Mouse (Mus musculus) liver, postnatal 0 days (tissue): ENCODE measurements around the gene Gsto1. TPM values are rescaled to one million over a fixed set of nuclear protein-coding genes. Genes with fewer than 3 reads are reported as not detected.
A peak's percentile ranks its signal among the peaks of the same experiment; 100 is the strongest.

Experiments
- ATAC-seq: fragments of 200-750 bp; cut with Nextera tagmentation; 2 replicates; pipeline ENCODE4 v1.8.0; 2017; ENCODE audit warnings: mild to moderate bottlenecking, moderate library complexity
- DNase-seq: peaks from one replicate; pipeline ENCODE4 v3.0.0-alpha.2; 2016
- H3K27ac ChIP-seq: fragments of 300-500 bp; sonication (generic); 2 replicates; pipeline ENCODE4 v1.5.1; 2014; ENCODE audit warnings: antibody characterized with exemption, moderate library complexity, mild to moderate bottlenecking, low read depth
- H3K27me3 ChIP-seq: fragments of 300-500 bp; sonication (generic); 2 replicates; pipeline ENCODE4 v1.6.1; 2014; ENCODE audit warnings: low read length, control low read depth, mixed read lengths; ENCODE audit not compliant: insufficient read depth
- H3K36me3 ChIP-seq: fragments of 300-500 bp; sonication (generic); replicated peaks from 2 replicates; pipeline ENCODE4 v1.6.1; 2014; ENCODE audit warnings: mild to moderate bottlenecking, control low read depth, low read length, moderate library complexity, mixed read lengths; ENCODE audit not compliant: insufficient read depth
- H3K4me1 ChIP-seq: fragments of 300-500 bp; sonication (generic); 2 replicates; pipeline ENCODE4 v1.6.1; 2014; ENCODE audit warnings: antibody characterized with exemption, mild to moderate bottlenecking, control low read depth; ENCODE audit not compliant: insufficient read depth
- H3K4me2 ChIP-seq: fragments of 300-500 bp; sonication (generic); 2 replicates; pipeline ENCODE4 v1.6.1; 2014; ENCODE audit warnings: low read depth, mild to moderate bottlenecking, low read length, moderate library complexity, mixed read lengths
- H3K4me3 ChIP-seq: fragments of 300-500 bp; sonication (generic); 2 replicates; pipeline ENCODE4 v1.5.1; 2014; ENCODE audit warnings: low read depth, low read length
- H3K9ac ChIP-seq: fragments of 300-500 bp; sonication (generic); replicated peaks from 2 replicates; pipeline ENCODE4 v1.6.1; 2014; ENCODE audit warnings: mild to moderate bottlenecking, moderate library complexity
- H3K9me3 ChIP-seq: fragments of 300-500 bp; sonication (generic); 2 replicates; pipeline ENCODE4 v1.6.1; 2016; ENCODE audit warnings: mild to moderate bottlenecking, control low read depth, low read length, mixed read lengths
- CTCF ChIP-seq: sonication (generic); IDR thresholded peaks from 2 replicates; pipeline ENCODE4 v1.5.1; 2016; ENCODE audit warnings: antibody characterized with exemption, low read depth
- EP300 ChIP-seq: IDR thresholded peaks from 2 replicates; pipeline ENCODE4 v1.6.1; 2016; ENCODE audit warnings: antibody characterized with exemption, low read depth, mild to moderate bottlenecking
- WGBS: fragments of 180-500 bp; shearing (Covaris S2); extraction: QIAGEN DNeasy Blood & Tissue Kit; methylation state at CpG from one replicate; pipeline ENCODE4 v1.1.7; 2014; ENCODE audit not compliant: insufficient replicate concordance; 5-methylcytosine and 5-hydroxymethylcytosine counted together
- polyA plus RNA-seq: library from polyadenylated mRNA; unstranded; fragments of >200 nt; fragmentation: Nextera tagmentation; extraction: Ambion mirVana; gene quantifications from 2 replicates; pipeline ENCODE4 v1.2.1, GENCODE M21; 2015

The Gsto1 gene
- polyA plus RNA-seq, 1 experiment from 2014 or later = 151 TPM

- no peak for DNase-seq
- peaks cover 16% of the 10 kb centered on the region for H3K4me1 ChIP-seq
- H3K36me3 ChIP-seq = peaks cover 8% of the 10 kb centered on the region; the same call in 1 of the 2 replicates
- no peak overlapping the region for H3K9ac ChIP-seq
- TF ChIP-seq CTCF (no peak), EP300 (no peak)
- H3K27ac ChIP-seq = peak overlapping the region; percentile 62
- 14% methylated on average over 10 of the region's 10 CpGs for WGBS
- H3K4me3 ChIP-seq = peak overlapping the region; percentile 7; the same call in 1 of the 2 replicates
- no peak for ATAC-seq
- no peaks in the 10 kb centered on the region for H3K9me3 ChIP-seq
- H3K4me2 ChIP-seq = peak overlapping the region; percentile 53
- no peaks in the 10 kb centered on the region for H3K27me3 ChIP-seq
Measured at GRCm38 (mm10) chr19:47909387-47910116, 54.8 kb downstream of the Gsto1 start.

GRCm38 (mm10) chr19:47910117-47910618 is 55.4 kb downstream of the Gsto1 start:
- DNase-seq (no peak), ATAC-seq (no peak)
- H3K27me3 ChIP-seq = no peaks in the 10 kb centered on the region
- H3K27ac ChIP-seq = peak overlapping the region; percentile 66
- 19% methylated on average over 4 of the region's 4 CpGs for WGBS
- H3K36me3 ChIP-seq = peaks cover 8% of the 10 kb centered on the region; the same call in 1 of the 2 replicates
- H3K9me3 ChIP-seq = no peaks in the 10 kb centered on the region
- TF ChIP-seq CTCF (no peak), EP300 (no peak)
- H3K9ac ChIP-seq = no peak overlapping the region
- H3K4me1 ChIP-seq = peaks cover 14% of the 10 kb centered on the region
- H3K4me3 ChIP-seq = 0 out of 2 replicates have a peak overlapping the region, but pooled peaks have one; percentile 7
- peak overlapping the region; percentile 53 for H3K4me2 ChIP-seq

- Histone ChIP-seq H3K9ac (no peak overlapping the region), H3K9me3 (no peaks in the 10 kb centered on the region), H3K27me3 (no peaks in the 10 kb centered on the region), H3K27ac (peak overlapping the region; percentile 66; the same call in 1 of the 2 replicates), H3K4me1 (peaks cover 12% of the 10 kb centered on the region), H3K4me2 (peak overlapping the region; percentile 53; the same call in 1 of the 2 replicates), H3K36me3 (peaks cover 8% of the 10 kb centered on the region; the same call in 1 of the 2 replicates), H3K4me3 (no peak overlapping the region)
- ATAC-seq (no peak), DNase-seq (no peak)
- WGBS = 66% methylated on average over 4 of the region's 4 CpGs
- no peak for TF ChIP-seq EP300
- TF ChIP-seq CTCF = no peak
Measured at GRCm38 (mm10) chr19:47910751-47911150, 56.0 kb downstream of the Gsto1 start.

- WGBS = 80% methylated on average over 7 of the region's 7 CpGs
- H3K4me1 ChIP-seq = peaks cover 21% of the 10 kb centered on the region
- H3K27me3 ChIP-seq = no peaks in the 10 kb centered on the region
- no peak overlapping the region for H3K27ac ChIP-seq
- H3K4me3 ChIP-seq = no peak overlapping the region
- no peak for ATAC-seq
- TF ChIP-seq CTCF = no peak
- no peak for TF ChIP-seq EP300
- no peak overlapping the region for H3K9ac ChIP-seq
- no peak overlapping the region for H3K4me2 ChIP-seq
- H3K9me3 ChIP-seq = no peaks in the 10 kb centered on the region
- peaks cover 8% of the 10 kb centered on the region; the same call in 1 of the 2 replicates for H3K36me3 ChIP-seq
- DNase-seq = no peak
Measured at GRCm38 (mm10) chr19:47913344-47913743, 58.6 kb downstream of the Gsto1 start.

- peaks cover 17% of the 10 kb centered on the region for H3K4me1 ChIP-seq
- 80% methylated on average over 4 of the region's 4 CpGs for WGBS
- no peaks in the 10 kb centered on the region for H3K27me3 ChIP-seq
- no peak overlapping the region for H3K9ac ChIP-seq
- TF ChIP-seq CTCF (no peak), EP300 (no peak)
- H3K4me3 ChIP-seq = no peak overlapping the region
- no peak for ATAC-seq
- H3K36me3 ChIP-seq = peaks cover 8% of the 10 kb centered on the region; the same call in 1 of the 2 replicates
- H3K4me2 ChIP-seq = no peak overlapping the region
- H3K9me3 ChIP-seq = no peaks in the 10 kb centered on the region
- no peak overlapping the region for H3K27ac ChIP-seq
- DNase-seq = no peak
Measured at GRCm38 (mm10) chr19:47914191-47914590, 59.4 kb downstream of the Gsto1 start.

Other genes with a start within 250 kb of the Gsto1 start
- gene Col17a1, start 162.9 kb upstream of the Gsto1 start, polyA plus RNA-seq = 0.11 and 0.14 TPM in 2 replicates
- 69.3 and 69.6 TPM in 2 replicates for gene Sfr1, start 123.3 kb upstream of the Gsto1 start, polyA plus RNA-seq
- gene Gsto2, start 10.6 kb downstream of the Gsto1 start, polyA plus RNA-seq = 0.25 and 0.39 TPM in 2 replicates
- 0.05 TPM in 1 of 2 replicates, not detected in the other for gene Cfap43, start 64.3 kb downstream of the Gsto1 start, polyA plus RNA-seq
- 2.4 and 2.8 TPM in 2 replicates for gene Itprip, start 64.3 kb downstream of the Gsto1 start, polyA plus RNA-seq
- not detected in 2 replicates for gene Cfap58, start 82.7 kb downstream of the Gsto1 start, polyA plus RNA-seq